Mouse (Mus musculus) left cerebral cortex, adult 11 months (tissue): Measurements from ENCODE around the gene Srd5a2.

Experiments
- DNase-seq: peaks from one replicate; pipeline ENCODE4 v3.0.0; 2022; ENCODE audit warnings: low spot score

The Srd5a2 gene

DNA sequence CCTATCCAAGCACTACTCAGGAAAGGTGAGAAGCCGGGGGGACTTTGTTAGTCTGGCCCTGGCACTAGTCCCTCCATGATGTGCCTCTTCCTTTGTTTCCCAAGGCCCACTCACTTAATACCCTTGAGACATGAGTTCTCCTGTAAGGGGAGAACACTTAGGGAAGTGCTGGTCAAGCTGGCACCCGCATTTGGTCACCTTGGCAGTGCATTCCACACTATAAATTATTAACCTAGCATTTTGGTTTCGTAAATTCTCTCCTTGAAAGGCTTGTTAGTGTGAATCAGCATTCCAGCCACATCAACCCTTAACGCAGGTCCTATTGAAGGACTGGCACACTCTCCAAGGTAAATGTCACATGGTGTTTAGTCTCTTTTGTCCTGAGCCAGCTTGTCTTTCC lies 61.8 kb downstream of the Srd5a2 start:
- DNase-seq: no peak

- DNase-seq: no peak
Measured at GRCm38 (mm10) chr17:73984508-73984907, 63.2 kb downstream of the Srd5a2 start.

- DNase-seq: no peak
Measured at GRCm38 (mm10) chr17:73982871-73983270, 64.8 kb downstream of the Srd5a2 start.

GRCm38 (mm10) chr17:73976066-73976465 lies 71.7 kb downstream of the Srd5a2 start:
- no peak for DNase-seq

DNA sequence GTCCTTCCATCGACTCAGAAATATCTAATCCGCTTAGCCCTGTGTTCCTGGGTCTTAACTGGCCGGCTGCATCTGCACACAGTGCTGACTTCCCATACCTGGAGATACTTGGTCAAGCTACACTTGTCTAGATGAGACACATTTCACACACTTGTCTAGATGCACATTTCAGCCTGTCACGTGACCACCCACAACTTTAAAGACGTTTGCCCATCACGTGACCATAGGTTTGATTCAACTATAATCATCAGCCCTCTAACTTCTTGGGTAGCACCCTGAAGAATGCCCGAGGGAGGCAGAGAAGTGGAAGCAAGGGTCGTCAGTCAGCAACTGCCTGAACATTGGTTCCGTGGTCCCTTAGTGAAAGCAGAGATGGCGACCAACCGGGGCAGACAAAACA lies 75.1 kb downstream of the Srd5a2 start:
- no peak for DNase-seq

GRCm38 (mm10) chr17:73971291-73971690 lies 76.4 kb downstream of the Srd5a2 start:
- DNase-seq: no peak

- no peak for DNase-seq
Measured at GRCm38 (mm10) chr17:73970361-73971027, 77.2 kb downstream of the Srd5a2 start.
